Mouse (Mus musculus) kidney, postnatal 14 days (tissue): Measurements from ENCODE around the gene Osmr.
"Not testable (repeated sequence)": the region's sequence is repeated elsewhere in the genome, so short reads cannot be mapped to it uniquely, and the experiment has no call there.

Experiments used
- DNase-seq: peaks from one replicate; pipeline ENCODE4 v3.0.0; 2022; ENCODE audit warnings: mixed read lengths

Osmr gene

DNA sequence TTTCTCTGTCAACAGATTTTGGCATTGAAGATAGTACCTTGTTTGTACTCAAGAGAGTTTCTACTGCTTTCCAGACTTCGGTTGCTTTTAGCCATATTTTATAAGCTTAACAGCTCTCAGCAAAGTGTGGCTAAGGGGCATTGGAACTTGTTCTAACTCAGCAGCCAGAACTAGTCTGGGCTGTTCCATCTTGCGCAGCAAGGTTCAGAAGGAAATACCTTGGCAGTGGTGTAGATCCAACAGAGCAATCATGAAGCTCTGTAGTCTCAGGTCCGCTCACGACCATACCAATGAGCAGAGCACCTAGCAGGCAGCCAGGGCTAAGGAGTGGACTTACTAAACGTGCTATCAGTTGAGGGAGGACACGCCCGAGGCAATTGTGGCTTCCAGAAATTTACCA is 15.0 kb downstream of the Osmr start:
- no peak for DNase-seq

DNA sequence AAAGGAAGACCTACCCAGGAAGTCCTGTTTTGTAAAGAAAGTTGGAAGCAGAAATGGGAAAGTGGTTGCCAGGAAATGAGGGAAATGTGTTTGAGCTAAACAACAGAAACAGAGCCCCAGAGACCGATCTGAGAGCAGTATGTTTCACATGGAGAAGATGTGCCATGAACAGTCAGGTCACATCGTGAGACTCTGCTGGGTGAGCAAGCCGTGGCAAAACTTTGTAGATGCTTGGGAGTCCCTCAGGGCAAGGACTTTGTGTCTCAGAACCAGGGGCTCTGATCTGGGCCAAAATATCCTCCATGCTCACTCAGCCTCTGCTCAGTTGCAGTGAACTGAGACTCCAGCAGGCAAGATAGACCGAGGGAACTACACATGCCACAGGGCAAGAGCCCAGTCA is 15.9 kb downstream of the Osmr start:
- no peak for DNase-seq

DNA sequence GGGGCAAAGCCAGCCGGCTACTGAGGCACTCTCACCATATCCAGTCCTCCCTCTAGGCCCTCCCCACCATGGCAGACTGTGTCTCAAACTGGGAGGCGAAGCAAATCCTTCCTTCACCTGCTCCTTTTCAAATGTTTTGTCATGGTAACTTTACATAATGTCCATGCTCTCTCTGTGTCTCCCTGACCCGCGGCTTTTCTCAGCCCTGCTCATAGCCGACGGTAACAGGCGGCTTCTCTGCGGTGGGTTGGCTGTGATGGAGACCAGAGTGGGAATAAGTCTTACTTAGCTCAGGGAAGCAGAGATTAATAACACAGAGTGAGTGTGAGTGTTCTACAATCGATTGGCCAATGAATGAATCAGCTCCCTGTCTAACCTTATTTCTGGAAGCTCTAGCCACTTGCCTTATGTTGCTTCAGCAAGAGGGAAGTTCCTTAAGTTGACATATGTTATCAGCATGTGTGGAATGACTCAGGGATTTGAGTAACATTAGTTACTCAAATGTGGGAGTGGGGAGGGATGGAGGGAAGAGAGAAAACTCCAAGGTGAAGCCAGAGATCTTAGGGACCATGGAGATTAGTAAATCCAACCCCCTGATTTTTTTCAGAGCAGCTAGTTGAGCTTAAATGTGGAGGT is 17.4 kb downstream of the Osmr start:
- no peak for DNase-seq

DNA sequence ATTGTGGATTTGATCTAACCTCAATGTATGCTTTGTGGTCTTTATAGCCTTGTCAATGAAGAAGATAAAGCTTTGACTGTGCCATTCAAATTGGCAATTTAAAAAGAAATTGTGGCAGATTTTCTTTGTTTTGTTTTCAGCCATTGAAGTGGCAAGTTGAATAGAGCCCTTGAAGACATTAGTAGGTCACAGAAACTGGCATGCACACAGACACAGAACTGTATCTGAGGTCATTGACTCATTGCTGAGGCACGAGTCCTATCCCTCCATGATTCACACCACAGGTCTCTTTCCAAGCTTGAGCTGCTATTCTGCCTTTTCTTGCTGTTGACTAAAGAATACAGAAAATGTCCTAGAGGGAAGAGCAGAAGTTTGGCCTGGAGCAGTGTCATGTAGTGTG is 24.9 kb downstream of the Osmr start:
- no peak for DNase-seq

DNA sequence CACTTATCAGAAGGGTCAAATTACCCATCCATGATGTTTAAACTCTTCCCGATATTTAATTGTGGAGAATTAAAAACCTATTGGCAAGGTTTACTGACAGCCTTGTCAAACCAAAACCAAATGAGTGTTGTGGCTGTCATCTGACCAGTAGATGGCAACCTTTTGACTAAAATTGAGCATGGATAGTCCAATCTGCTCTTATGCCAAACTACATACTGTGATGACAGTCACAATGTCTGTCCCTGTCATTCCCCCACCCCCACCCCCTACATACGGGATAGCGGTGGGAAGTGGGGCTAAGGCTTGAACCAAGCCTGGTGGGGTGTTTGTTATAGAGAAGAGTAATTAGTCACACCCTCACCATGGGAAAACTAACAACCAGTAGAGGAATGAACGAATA is 34.6 kb downstream of the Osmr start:
- peak; percentile 14 for DNase-seq

DNA sequence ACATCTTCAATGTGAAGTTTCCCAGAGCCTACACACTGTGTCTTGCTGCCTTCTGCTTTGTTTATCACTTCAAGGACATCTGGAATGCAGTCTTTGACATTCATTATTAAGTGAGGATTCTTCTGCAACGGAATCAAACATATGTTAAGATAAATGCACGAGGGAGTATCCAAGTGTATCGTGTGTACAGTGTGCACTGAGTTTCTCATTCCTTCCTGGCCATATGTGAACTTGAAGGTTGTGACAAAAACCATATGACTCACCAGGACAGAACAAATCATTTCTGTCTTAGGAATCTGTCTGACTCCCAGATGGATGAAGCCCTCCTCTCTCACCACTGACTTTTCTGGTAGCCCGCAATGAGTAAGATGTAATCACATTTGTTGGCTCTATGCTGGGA is 59.0 kb downstream of the Osmr start:
- no peak for DNase-seq

DNA sequence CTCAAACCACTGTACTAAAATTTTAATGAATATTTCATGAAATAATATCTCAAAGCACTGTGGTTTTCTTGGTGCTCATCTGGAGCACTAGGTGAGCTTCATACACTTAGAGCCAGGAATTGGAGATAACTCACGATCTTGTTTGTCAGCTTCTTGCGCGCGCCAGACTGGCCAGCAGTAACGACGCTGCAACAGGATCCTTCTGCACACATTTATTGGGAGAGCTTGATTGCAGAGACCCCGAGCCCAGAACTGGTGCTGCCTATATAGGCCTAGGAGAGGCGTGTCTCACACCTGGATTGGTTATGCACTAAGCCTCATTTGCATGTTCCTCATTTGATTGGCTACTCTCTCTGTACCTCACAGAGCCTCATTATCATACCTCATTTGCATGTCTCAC is 73.6 kb downstream of the Osmr start:
- DNase-seq, result not testable (repeated sequence)

DNA sequence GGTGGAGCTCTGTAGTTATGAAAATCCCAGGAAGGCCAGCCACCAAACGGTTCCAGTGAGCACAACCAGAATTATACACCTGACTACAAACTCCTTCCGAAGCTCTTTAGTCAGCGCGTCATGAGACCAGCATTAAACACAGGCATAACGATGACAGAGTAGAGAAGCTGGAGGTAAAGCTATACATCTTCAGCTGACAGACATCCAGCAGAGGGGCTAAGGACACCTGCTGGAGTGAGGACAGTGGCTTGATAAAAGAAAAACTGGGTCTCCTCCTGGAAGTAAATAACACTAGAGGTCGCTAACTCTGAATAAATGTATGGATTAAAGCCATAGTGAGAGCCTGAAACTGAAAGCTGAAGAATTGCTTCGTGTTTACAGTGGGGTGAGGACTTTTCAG is 81.9 kb downstream of the Osmr start:
- no peak for DNase-seq

DNA sequence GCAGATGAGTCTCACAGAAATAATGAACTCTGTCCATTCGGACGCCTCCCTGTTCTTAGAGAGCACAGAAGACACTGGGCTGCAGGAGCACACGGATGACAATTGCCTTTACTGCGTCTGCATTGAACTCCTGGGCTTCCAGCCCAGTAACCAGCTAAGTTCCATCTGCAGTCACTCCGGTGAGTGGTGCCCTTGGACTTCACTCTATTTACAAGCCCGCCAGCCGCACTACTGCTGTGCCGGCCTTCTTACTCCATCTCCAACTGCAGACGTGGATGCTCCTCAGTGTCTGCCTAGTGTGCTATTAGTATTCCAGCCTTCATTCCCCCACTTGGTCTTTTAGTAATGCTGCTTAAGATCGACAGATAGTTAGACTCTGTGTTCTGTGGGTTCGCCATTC is 83.1 kb downstream of the Osmr start:
- DNase-seq, result no peak

DNA sequence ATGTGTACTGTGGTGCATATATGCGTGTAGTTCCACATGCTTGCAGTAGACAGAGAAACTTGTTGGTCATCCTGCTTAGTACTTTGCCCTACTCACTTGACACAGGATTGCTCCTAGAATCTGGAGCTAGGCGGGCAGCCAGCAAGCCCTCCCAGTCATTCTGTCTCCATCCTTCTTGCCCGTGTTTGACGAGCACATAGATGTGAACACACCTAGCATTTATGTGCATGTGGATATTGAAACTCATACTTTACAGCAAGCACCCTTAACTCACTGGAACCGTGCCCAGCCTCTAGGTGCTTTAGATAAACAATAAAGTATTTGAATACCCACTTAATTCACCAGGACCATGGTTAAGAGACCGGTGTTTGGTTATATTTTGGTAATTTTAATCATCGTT is 84.8 kb downstream of the Osmr start:
- DNase-seq, result no peak

DNA sequence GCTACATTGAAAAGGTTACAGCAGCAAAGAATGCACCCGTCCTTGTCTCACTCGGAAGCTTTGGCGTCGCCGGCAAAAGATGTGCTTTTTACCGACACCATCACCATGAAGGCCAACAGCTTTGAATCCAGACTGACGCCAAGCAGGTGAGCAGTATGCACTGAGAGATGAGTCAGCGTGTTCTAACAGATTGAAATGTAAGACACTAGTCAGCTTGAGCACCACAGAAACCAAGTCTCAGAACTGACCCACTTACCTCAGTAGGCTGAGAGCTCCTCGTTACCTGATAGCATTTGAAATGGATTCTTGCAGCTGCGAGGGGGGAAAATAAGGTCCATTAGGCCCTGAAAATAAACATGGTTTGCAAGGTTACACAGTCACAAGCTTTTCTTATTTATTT is 87.5 kb downstream of the Osmr start:
- no peak for DNase-seq

DNA sequence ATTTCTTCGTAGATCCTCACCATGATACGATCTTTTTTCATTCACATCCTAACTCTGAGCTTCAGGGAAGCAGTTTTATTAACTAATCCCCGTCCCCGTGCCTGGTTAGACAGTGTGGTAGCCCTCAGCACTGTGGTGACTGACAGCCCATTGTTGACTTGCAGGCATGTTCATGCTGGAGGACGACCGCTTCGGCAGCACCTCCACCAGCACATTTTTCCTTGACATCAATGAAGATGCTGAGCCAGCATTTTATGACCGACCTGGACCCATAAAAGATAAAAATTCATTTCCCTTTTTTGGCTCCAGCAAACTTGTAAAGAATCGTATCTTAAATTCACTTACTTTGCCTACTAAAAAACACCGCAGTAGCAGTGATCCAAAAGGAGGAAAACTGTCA is 88.6 kb downstream of the Osmr start:
- DNase-seq, result no peak

DNA sequence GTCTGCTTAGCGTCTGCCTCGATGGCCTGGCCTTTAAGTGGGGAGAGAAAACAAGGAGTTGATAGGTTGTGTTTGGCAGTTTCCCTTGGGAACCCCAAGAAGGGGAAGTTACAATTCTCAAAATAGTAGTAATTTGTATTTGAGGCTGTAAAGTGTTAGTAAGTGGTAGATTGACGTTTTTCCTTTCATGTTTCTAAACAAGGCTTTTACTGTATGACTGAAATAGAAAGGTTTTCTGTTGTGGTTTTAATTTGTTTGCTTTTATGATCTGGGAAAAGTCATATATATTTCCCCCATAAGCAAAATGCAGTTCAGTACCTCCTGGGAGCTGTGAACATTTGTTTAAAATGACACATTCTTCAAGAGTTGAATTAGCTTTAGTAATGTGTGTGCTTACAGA is 102.5 kb downstream of the Osmr start:
- no peak for DNase-seq
